Mouse (Mus musculus): ENCODE measurements around the gene Smarca2.
"Not testable (repeated sequence)": the region's sequence is repeated elsewhere in the genome, so short reads cannot be mapped to it uniquely, and the experiment has no call there.

Smarca2 gene

GRCm38 (mm10) chr19:26690516-26690915 lies 85.7 kb downstream of the Smarca2 start:
- DNase-seq (ENCODE audit: low spot score in 2 of 2), result no peak

- DNase-seq (ENCODE audit: low spot score in 2 of 2), result no peak
These were observed 92.3 kb downstream of the Smarca2 start for GRCm38 (mm10) chr19:26697107-26697506.

GRCm38 (mm10) chr19:26704545-26705209 lies 99.8 kb downstream of the Smarca2 start:
- DNase-seq (ENCODE audit: low spot score in 2 of 2), result no peak

- DNase-seq (ENCODE audit: low spot score in 2 of 2), result no peak
These were observed 102.1 kb downstream of the Smarca2 start for GRCm38 (mm10) chr19:26706910-26707309.

GRCm38 (mm10) chr19:26709095-26709494 lies 104.2 kb downstream of the Smarca2 start:
- DNase-seq (ENCODE audit: low spot score in 2 of 2), result no peak

GRCm38 (mm10) chr19:26711268-26711667 lies 106.4 kb downstream of the Smarca2 start:
- no peak for DNase-seq (ENCODE audit: low spot score in 2 of 2)

GRCm38 (mm10) chr19:26716217-26716616 lies 111.4 kb downstream of the Smarca2 start:
- no peak for DNase-seq (ENCODE audit: low spot score in 2 of 2)

- DNase-seq (ENCODE audit: low spot score in 2 of 2), result no peak
These were observed 113.4 kb downstream of the Smarca2 start for GRCm38 (mm10) chr19:26718221-26718620.

- DNase-seq (ENCODE audit: low spot score in 2 of 2), result no peak
These were observed 114.3 kb downstream of the Smarca2 start for GRCm38 (mm10) chr19:26719161-26719560.

- no peak for DNase-seq (ENCODE audit: low spot score in 2 of 2)
These were observed 116.9 kb downstream of the Smarca2 start for GRCm38 (mm10) chr19:26721741-26722140.

GRCm38 (mm10) chr19:26723899-26724298 lies 119.0 kb downstream of the Smarca2 start:
- no peak for DNase-seq (ENCODE audit: low spot score in 2 of 2)

GRCm38 (mm10) chr19:26724626-26725025 lies 119.8 kb downstream of the Smarca2 start:
- DNase-seq (ENCODE audit: low spot score in 2 of 2), result no peak

- DNase-seq (ENCODE audit: low spot score in 2 of 2), result no peak
These were observed 122.9 kb downstream of the Smarca2 start for GRCm38 (mm10) chr19:26727796-26728195.

- no peak for DNase-seq (ENCODE audit: low spot score in 2 of 2)
These were observed 125.6 kb downstream of the Smarca2 start for GRCm38 (mm10) chr19:26730486-26730885.

- DNase-seq (ENCODE audit: low spot score in 2 of 2), result no peak
These were observed 126.3 kb downstream of the Smarca2 start for GRCm38 (mm10) chr19:26731121-26731520.

- no peak for DNase-seq (ENCODE audit: low spot score in 2 of 2)
These were observed 127.0 kb downstream of the Smarca2 start for GRCm38 (mm10) chr19:26731809-26732208.

GRCm38 (mm10) chr19:26733055-26733454 lies 128.2 kb downstream of the Smarca2 start:
- no peak for DNase-seq (ENCODE audit: low spot score in 2 of 2)

- no peak for DNase-seq (ENCODE audit: low spot score in 2 of 2)
These were observed 128.8 kb downstream of the Smarca2 start for GRCm38 (mm10) chr19:26733546-26734100.

GRCm38 (mm10) chr19:26734704-26735109 lies 129.9 kb downstream of the Smarca2 start:
- DNase-seq (ENCODE audit: low spot score in 2 of 2), result no peak

GRCm38 (mm10) chr19:26745021-26745420 lies 140.2 kb downstream of the Smarca2 start:
- DNase-seq (ENCODE audit: low spot score in 2 of 2), result not testable (repeated sequence)

- DNase-seq (ENCODE audit: low spot score in 2 of 2), result no peak
These were observed 140.7 kb downstream of the Smarca2 start for GRCm38 (mm10) chr19:26745567-26745966.

- DNase-seq (ENCODE audit: low spot score in 2 of 2), result no peak
These were observed 141.4 kb downstream of the Smarca2 start for GRCm38 (mm10) chr19:26746290-26746689.

- DNase-seq (ENCODE audit: low spot score in 2 of 2), result no peak
These were observed 142.0 kb downstream of the Smarca2 start for GRCm38 (mm10) chr19:26746709-26747467.
